Mouse (Mus musculus) E14TG2a.4 (cell line): ENCODE measurements around the gene Asic1.

Experiments used
- CTCF ChIP-seq: conservative IDR thresholded peaks from 2 replicates; pipeline ENCODE4 v1.5.1; 2014; ENCODE audit warnings: low read length
- POU5F1 ChIP-seq: IDR thresholded peaks from 2 replicates; pipeline ENCODE4 v1.6.1; 2014; ENCODE audit warnings: low read length, borderline replicate concordance

DNA sequence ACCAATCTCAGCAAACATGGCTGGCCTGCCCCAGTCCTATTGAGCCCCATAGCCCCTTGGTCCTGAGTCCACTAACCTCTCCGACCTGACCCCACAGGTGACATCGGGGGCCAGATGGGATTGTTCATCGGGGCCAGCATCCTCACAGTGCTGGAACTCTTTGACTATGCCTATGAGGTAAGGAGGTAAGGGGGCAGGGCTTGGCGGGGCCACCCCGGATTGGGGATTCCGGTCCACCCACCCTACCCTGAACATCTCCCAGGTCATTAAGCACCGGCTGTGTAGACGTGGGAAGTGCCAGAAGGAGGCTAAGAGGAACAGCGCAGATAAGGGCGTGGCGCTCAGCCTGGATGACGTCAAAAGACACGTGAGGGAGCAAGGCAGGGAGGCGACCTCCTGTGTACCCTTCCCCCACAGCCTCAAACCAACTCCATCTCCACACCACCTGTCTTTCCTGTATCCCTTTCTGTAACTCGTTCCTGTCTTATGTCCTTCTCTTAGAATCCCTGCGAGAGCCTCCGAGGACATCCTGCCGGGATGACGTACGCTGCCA is 28.4 kb downstream of the Asic1 start:
- TF ChIP-seq CTCF (no peak), POU5F1 (no peak)
